Mouse (Mus musculus): ENCODE results near the gene Rere. TPM values are rescaled to one million over a fixed set of nuclear protein-coding genes. Genes with fewer than 3 reads are reported as not detected.

Rere gene
- total and polyA plus RNA-seq, 3 experiments, result 4.1 to 31.8 TPM; not detected in 1

- H3K79me2 ChIP-seq (ENCODE audit: control insufficient read depth, insufficient read depth, low read length, poor library complexity), result peaks cover 31% of the 10 kb centered on the region
- H3K4me1 ChIP-seq (ENCODE audit: control insufficient read depth in 1 of 2, insufficient read depth in 2 of 2, low read length in 2 of 2), result peaks cover 5 to 12% of the 10 kb centered on the region in 2 experiments
- H3K27me3 ChIP-seq (ENCODE audit: control insufficient read depth in 1 of 2, insufficient read depth in 2 of 2, low read length in 2 of 2), result no peaks in the 10 kb centered on the region
- H3K4me3 ChIP-seq (ENCODE audit: control insufficient read depth in 1 of 2, insufficient read depth in 1 of 2, low read depth in 2 of 2, low read length in 2 of 2), result peak overlapping the region; percentile 80 to 85
- H3K9me3 ChIP-seq (replicated peaks; ENCODE audit: insufficient read depth, low read length), result no peaks in the 10 kb centered on the region
- peak; percentile 63 for DNase-seq (ENCODE audit: low read depth, low spot score)
- peak overlapping the region; percentile 83 for H3K9ac ChIP-seq (ENCODE audit: control insufficient read depth, low read depth, low read length, poor library complexity, severe bottlenecking)
- TF ChIP-seq MYB (IDR thresholded peaks at IDR 0.05; ENCODE audit: low read depth, low read length), result no peak
- TF ChIP-seq CTCF (IDR thresholded peaks at IDR 0.05 in 2 of 3, conservative IDR thresholded peaks at IDR 0.05 in 1 of 3; ENCODE audit: control insufficient read depth in 1 of 3, insufficient read depth in 1 of 3, low read depth in 2 of 3, low read length in 3 of 3, poor library complexity in 1 of 3, severe bottlenecking in 1 of 3), result no peak
- TF ChIP-seq ZMIZ1 (IDR thresholded peaks at IDR 0.05; ENCODE audit: low read depth, low read length), result no peak
- TF ChIP-seq USF1 (IDR thresholded peaks at IDR 0.05; ENCODE audit: low read depth, low read length), result no peak
- 0 out of 2 replicates have a peak, but pooled peaks have one; percentile 7 for TF ChIP-seq NELFE (IDR thresholded peaks at IDR 0.05; ENCODE audit: low read depth, low read length)
- TF ChIP-seq HCFC1 (IDR thresholded peaks at IDR 0.05; ENCODE audit: low read depth, low read length), result no peak
- TF ChIP-seq MAX (IDR thresholded peaks at IDR 0.05; ENCODE audit: low read length), result no peak
- TF ChIP-seq NRF1 (IDR thresholded peaks at IDR 0.05; ENCODE audit: insufficient read depth, low read depth, low read length, poor library complexity, severe bottlenecking), result no peak
- TF ChIP-seq GATA1 (IDR thresholded peaks at IDR 0.05; ENCODE audit: low read depth, low read length), result no peak
- TF ChIP-seq TBP (IDR thresholded peaks at IDR 0.05; ENCODE audit: low read depth, low read length), result peak; percentile 37; the same call in 1 of the 2 replicates
- no peak for TF ChIP-seq E2F4 (IDR thresholded peaks at IDR 0.05; ENCODE audit: borderline replicate concordance, low read depth, low read length)
- no peak for TF ChIP-seq MEF2A (IDR thresholded peaks at IDR 0.05; ENCODE audit: extremely low read depth, insufficient replicate concordance, low read depth, low read length, poor library complexity, severe bottlenecking)
- peak; percentile 5; the same call in 1 of the 2 replicates for TF ChIP-seq RCOR1 (IDR thresholded peaks at IDR 0.05; ENCODE audit: low read depth, low read length)
- 0 out of 2 replicates have a peak, but pooled peaks have one; percentile 17 for TF ChIP-seq KAT2A (conservative IDR thresholded peaks at IDR 0.05; ENCODE audit: low read depth, low read length)
- TF ChIP-seq SIN3A (IDR thresholded peaks at IDR 0.05; ENCODE audit: low read length), result peak; percentile 53
- no peak for TF ChIP-seq RAD21 (IDR thresholded peaks at IDR 0.05; ENCODE audit: low read depth, low read length)
- TF ChIP-seq CHD1 (IDR thresholded peaks at IDR 0.05; ENCODE audit: low read depth, low read length), result peak; percentile 98
- no peak for TF ChIP-seq UBTF (IDR thresholded peaks at IDR 0.05; ENCODE audit: borderline replicate concordance, insufficient read depth, low read depth, low read length)
- TF ChIP-seq ZC3H11A (IDR thresholded peaks at IDR 0.05; ENCODE audit: low read depth, low read length), result no peak
- TF ChIP-seq ETS1 (IDR thresholded peaks at IDR 0.05; ENCODE audit: low read depth, low read length), result no peak; the same call in 1 of the 2 replicates
- TF ChIP-seq POLR2AphosphoS5 (IDR thresholded peaks at IDR 0.05; ENCODE audit: borderline replicate concordance, low read depth, low read length), result no peak
- 0 out of 2 replicates have a peak, but pooled peaks have one; percentile 37 for TF ChIP-seq MAZ (IDR thresholded peaks at IDR 0.05; ENCODE audit: low read depth, low read length)
- no peak for TF ChIP-seq ELF1 (IDR thresholded peaks at IDR 0.05; ENCODE audit: low read depth, low read length)
- no peak for TF ChIP-seq SMC3 (IDR thresholded peaks at IDR 0.05; ENCODE audit: low read depth, low read length)
- peak in 1 of 2 experiments; percentile 27; a peak in 1 of 4 replicates for TF ChIP-seq EP300 (IDR thresholded peaks at IDR 0.05; ENCODE audit: low read depth in 1 of 2, low read length in 2 of 2)
- H3K36me3 ChIP-seq (ENCODE audit: control insufficient read depth in 1 of 2, insufficient read depth in 2 of 2, low read length in 2 of 2), result peaks cover 0 to 16% of the 10 kb centered on the region in 2 experiments; a peak in 2 of 4 replicates
- peak overlapping the region; percentile 49 for H3K27ac ChIP-seq (ENCODE audit: control insufficient read depth, low read depth, low read length)
Measured at GRCm38 (mm10) chr4:150281891-150282630, 615 bp downstream of the Rere start.

All from MEL (cell line).